Mouse (Mus musculus) forebrain, embryonic 14.5 days (tissue): ENCODE results near the gene Mbd6. TPM values are rescaled to one million over a fixed set of nuclear protein-coding genes. Genes with fewer than 3 reads are reported as not detected.

Experiments
- ATAC-seq: fragments of 200-750 bp; cut with Nextera tagmentation; 2 replicates; pipeline ENCODE4 v1.8.0; 2017; ENCODE audit warnings: mild to moderate bottlenecking, moderate library complexity
- DNase-seq: peaks from one replicate; pipeline ENCODE4 v3.0.0-alpha.2; 2015; ENCODE audit warnings: low spot score
- H3K27ac ChIP-seq: fragments of 300-500 bp; sonication (generic); 2 replicates; pipeline ENCODE4 v1.5.1; 2014; ENCODE audit warnings: low read depth, mild to moderate bottlenecking, control low read depth, low read length, moderate library complexity
- H3K27me3 ChIP-seq: fragments of 300-500 bp; sonication (generic); replicated peaks from 2 replicates; pipeline ENCODE4 v1.6.1; 2014; ENCODE audit warnings: low read length, control low read depth, mixed read lengths; ENCODE audit not compliant: control insufficient read depth, insufficient read depth
- H3K36me3 ChIP-seq: fragments of 300-500 bp; sonication (generic); 2 replicates; pipeline ENCODE4 v1.6.1; 2014; ENCODE audit warnings: low read length, control low read depth; ENCODE audit not compliant: control insufficient read depth, insufficient read depth
- H3K4me1 ChIP-seq: fragments of 300-500 bp; sonication (generic); 2 replicates; pipeline ENCODE4 v1.6.1; 2014; ENCODE audit warnings: antibody characterized with exemption, low read length, control low read depth; ENCODE audit not compliant: control insufficient read depth, insufficient read depth
- H3K4me2 ChIP-seq: fragments of 300-500 bp; sonication (generic); 2 replicates; pipeline ENCODE4 v1.6.1; 2014; ENCODE audit warnings: mild to moderate bottlenecking, control low read depth, low read length
- H3K4me3 ChIP-seq: fragments of 300-500 bp; sonication (generic); 2 replicates; pipeline ENCODE4 v1.5.1; 2014; ENCODE audit warnings: low read depth, low read length, control low read depth
- H3K9ac ChIP-seq: fragments of 300-500 bp; sonication (generic); 2 replicates; pipeline ENCODE4 v1.6.1; 2014; ENCODE audit warnings: mild to moderate bottlenecking, low read length, control low read depth, moderate library complexity
- H3K9me3 ChIP-seq: fragments of 300-500 bp; sonication (generic); replicated peaks from 2 replicates; pipeline ENCODE4 v1.6.1; 2016; ENCODE audit warnings: low read length, control low read depth, mixed read lengths; ENCODE audit not compliant: control insufficient read depth
- WGBS: fragments of 180-500 bp; shearing (Covaris S2); extraction: QIAGEN DNeasy Blood & Tissue Kit; methylation state at CpG from one replicate; pipeline ENCODE4 v1.1.7; 2014; 5-methylcytosine and 5-hydroxymethylcytosine counted together
- polyA plus RNA-seq: library from polyadenylated mRNA; unstranded; fragments of >200 nt; fragmentation: Nextera tagmentation; extraction: Ambion mirVana; gene quantifications from 2 replicates; pipeline ENCODE4 v1.2.1, GENCODE M21; 2014

Mbd6 gene
- 8.4 and 11.2 TPM in 2 replicates for polyA plus RNA-seq

DNA sequence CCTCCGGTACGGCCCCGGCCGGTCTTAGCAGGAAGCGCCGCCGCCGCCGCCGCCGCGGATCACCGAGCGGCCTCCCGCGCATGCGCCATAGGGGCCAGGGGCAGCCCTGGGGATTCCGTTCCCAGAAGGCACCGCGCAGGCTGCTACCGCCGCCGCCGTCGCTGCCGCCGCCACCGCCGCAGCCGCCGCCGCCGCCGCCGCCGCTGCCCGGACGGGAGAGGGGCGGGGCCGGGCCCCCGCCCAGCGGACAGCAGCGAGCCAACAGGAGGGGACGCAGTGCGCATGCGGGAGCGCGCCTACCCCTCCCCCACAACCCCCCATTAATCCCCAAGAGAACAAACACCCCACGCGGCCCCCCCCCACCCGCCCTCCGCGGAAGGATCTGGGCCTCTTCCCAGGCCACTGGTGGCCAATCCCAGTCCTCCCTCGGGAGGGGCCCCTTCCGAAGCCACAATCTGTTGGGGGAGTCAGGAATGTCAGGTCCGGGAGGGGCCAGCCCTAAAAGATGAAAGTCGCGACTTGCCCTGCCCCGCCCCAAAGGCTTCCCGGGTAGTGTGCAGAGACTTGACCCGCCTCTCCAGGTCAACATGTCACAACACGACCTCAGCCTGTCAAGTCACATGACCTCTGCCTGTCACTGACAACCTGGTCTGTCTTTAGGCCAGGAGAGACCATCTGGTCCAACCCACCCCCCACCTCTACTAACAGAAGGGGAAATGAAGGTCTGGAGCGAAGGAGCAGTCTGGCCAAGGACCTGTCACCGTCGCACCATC lies at the start of gene Mbd6:
TSS of gene Mbd6 (minus strand) at position 219 of the 773 bp plus-strand sequence.
- DNase-seq (peak; percentile 90), ATAC-seq (peak; percentile 44)
- Histone ChIP-seq H3K4me2 (peak within 1 kb of the TSS; percentile 78), H3K9me3 (no peaks in the 10 kb centered on the region), H3K4me1 (peaks cover 26% of the 10 kb centered on the region), H3K27me3 (no peaks in the 10 kb centered on the region), H3K9ac (peak within 1 kb of the TSS; percentile 75), H3K36me3 (peaks cover 48% of the 10 kb centered on the region), H3K27ac (peak within 1 kb of the TSS; percentile 97), H3K4me3 (peak within 1 kb of the TSS; percentile 52)
- WGBS, result under 1% methylated on average over 50 of the region's 65 CpGs

DNA sequence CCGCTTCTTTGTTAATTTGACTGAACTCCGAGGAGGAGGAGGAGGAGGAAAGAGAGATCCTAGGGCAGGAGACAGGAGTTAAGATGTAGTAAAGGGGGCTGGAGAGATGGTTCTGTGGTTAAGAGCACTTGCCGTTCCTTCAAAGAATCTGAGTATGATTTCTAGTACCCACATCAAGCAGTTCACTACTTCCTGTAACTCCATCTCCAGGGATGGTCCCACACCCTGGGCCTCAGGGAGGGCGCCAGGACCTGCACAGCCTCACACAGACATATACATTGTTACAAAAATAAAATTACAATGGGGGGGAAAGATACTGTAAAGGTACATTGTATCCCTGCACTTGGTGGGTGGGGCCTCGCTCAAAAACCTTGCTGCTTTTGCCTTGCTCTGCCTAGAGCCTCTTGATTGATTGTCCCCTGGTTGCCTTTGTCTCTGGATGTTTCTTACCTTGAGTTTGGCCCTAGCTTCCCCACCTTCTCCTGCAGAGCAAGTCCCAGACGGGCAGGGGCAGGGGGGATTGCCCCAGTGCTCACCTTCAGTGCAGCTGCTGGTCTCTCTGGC lies 48.8 kb upstream of the Mbd6 start:
- H3K9ac ChIP-seq, result no peak overlapping the region
- DNase-seq (no peak), ATAC-seq (no peak)
- no peaks in the 10 kb centered on the region for H3K9me3 ChIP-seq
- H3K36me3 ChIP-seq, result no peaks in the 10 kb centered on the region
- no peak overlapping the region for H3K27ac ChIP-seq
- peaks cover 23% of the 10 kb centered on the region for H3K4me1 ChIP-seq
- WGBS, result 82% methylated on average over 6 of the region's 6 CpGs
- peaks cover 23% of the 10 kb centered on the region; the same call in 1 of the 2 replicates for H3K27me3 ChIP-seq
- H3K4me3 ChIP-seq, result no peak overlapping the region
- H3K4me2 ChIP-seq, result no peak overlapping the region

DNA sequence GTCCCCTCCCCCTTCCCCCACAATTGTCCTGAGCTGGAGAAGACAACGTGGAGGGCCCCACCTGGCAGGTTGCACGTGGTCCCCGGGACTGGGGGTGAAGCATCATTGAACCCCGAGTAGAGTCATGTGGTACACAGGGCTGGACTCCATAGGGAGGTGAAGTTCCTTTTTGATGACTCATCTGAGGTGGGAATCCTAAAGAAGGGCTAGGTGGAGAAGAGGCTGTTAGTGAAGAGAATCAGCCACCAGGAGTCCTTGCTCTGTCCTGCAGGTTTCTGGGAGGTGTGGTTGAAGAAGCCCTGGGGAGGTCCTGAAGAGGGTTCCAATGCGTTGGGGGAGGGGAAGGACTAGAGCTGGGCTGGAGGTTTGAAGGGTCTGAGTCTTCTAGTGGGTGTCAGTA lies 48.1 kb upstream of the Mbd6 start:
- Histone ChIP-seq H3K27me3 (peaks cover 21% of the 10 kb centered on the region; the same call in 1 of the 2 replicates), H3K9ac (no peak overlapping the region), H3K4me2 (no peak overlapping the region), H3K36me3 (no peaks in the 10 kb centered on the region), H3K27ac (no peak overlapping the region), H3K4me3 (no peak overlapping the region), H3K9me3 (no peaks in the 10 kb centered on the region), H3K4me1 (peaks cover 21% of the 10 kb centered on the region)
- no peak for ATAC-seq
- WGBS, result 79% methylated on average over 5 of the region's 5 CpGs
- no peak for DNase-seq

DNA sequence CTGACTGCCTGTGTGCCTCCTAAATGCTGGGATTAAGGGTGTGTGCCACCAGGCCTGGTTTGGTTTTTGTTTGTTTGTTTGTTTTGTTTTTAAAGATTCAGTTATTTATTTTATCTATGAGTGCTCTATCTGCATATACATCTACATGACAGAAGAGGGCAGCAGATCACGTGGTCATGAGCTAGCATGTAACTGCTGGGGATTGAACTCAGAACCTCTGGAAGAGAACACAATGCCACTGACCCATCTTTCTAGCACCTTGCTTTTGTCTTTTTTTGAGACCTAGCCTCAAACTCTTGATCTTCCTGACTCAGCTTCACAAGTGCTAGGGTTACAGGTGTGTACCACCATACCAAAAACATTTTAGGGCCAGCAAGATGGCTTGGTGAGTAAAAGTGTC lies 46.5 kb upstream of the Mbd6 start:
- no peak for DNase-seq
- H3K36me3 ChIP-seq, result no peaks in the 10 kb centered on the region
- WGBS, result 43% methylated on average over 1 of the region's 1 CpGs
- ATAC-seq, result no peak
- H3K4me3 ChIP-seq, result no peak overlapping the region
- H3K4me1 ChIP-seq, result peaks cover 5% of the 10 kb centered on the region
- H3K4me2 ChIP-seq, result no peak overlapping the region
- no peak overlapping the region for H3K9ac ChIP-seq
- no peak overlapping the region for H3K27ac ChIP-seq
- H3K27me3 ChIP-seq, result peaks cover 13% of the 10 kb centered on the region; the same call in 1 of the 2 replicates
- H3K9me3 ChIP-seq, result no peaks in the 10 kb centered on the region

DNA sequence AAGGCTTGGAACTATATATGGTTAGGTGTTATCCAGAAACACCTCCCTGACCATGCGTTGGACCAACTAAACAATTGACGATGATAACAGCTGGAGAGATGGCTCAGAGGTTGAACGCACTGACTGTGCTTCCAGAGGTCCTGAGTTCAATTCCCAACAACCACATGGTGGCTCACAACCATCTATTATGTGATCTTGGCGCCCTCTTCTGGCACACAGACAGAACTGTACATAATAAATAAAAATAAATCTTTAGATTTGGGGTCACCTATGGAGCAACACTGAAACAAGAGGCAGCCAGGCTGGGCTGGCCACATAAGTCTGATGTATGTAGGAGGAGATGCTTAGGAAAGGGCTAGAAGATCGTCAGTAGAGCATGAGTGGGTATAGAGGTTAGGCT lies 44.3 kb upstream of the Mbd6 start:
- H3K36me3 ChIP-seq, result no peaks in the 10 kb centered on the region

DNA sequence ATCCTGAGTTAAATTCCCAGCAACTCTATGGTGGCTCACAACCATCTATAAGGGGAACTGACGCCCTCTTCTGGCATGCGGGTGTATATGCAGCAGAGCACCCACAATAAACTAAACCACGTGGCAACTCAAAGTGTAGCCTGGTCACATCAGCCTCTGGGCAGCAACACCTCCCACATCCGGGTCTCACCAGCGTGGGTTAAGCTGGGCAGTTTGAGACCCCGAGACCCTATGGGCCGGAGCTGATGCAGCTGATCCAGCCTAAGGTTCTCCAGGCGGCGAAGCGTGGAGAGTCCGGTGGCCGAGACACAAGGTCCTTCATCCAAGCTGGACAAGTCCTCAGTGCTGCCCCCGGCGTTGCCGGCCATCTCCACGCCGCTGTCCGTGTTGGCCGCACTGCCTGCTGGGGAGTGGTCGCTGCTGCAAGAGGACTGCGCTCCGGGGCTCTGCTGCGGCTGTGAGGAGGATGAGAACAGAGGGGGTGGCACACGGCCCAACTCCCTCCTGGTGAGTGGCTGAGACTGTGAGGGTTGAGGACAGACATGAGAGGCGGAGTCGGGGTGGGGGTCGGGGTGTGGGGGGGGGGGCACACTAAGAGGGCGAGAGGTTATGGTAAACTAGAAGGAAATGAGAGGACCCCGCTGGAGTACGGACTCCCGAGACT lies 43.5 kb upstream of the Mbd6 start:
- Histone ChIP-seq H3K4me2 (peak overlapping the region; percentile 37), H3K27ac (no peak overlapping the region), H3K9ac (0 out of 2 replicates have a peak overlapping the region, but pooled peaks have one; percentile 13), H3K36me3 (no peaks in the 10 kb centered on the region), H3K27me3 (peaks cover 26% of the 10 kb centered on the region), H3K9me3 (no peaks in the 10 kb centered on the region), H3K4me3 (0 out of 2 replicates have a peak overlapping the region, but pooled peaks have one; percentile 3), H3K4me1 (no peaks in the 10 kb centered on the region)
- ATAC-seq (peak; percentile 35; the same call in 1 of the 2 replicates), DNase-seq (peak; percentile 37)
- 30% methylated on average over 30 of the region's 31 CpGs for WGBS

More for the DNA sequence above, 44.3 kb upstream of the Mbd6 start:
- 78% methylated on average over 5 of the region's 5 CpGs for WGBS
- H3K27me3 ChIP-seq, result peaks cover 18% of the 10 kb centered on the region
- no peak overlapping the region for H3K9ac ChIP-seq
- no peak overlapping the region for H3K27ac ChIP-seq
- H3K4me3 ChIP-seq, result no peak overlapping the region
- H3K4me2 ChIP-seq, result no peak overlapping the region
- DNase-seq, result no peak
- ATAC-seq, result no peak
- H3K9me3 ChIP-seq, result no peaks in the 10 kb centered on the region
- no peaks in the 10 kb centered on the region for H3K4me1 ChIP-seq

DNA sequence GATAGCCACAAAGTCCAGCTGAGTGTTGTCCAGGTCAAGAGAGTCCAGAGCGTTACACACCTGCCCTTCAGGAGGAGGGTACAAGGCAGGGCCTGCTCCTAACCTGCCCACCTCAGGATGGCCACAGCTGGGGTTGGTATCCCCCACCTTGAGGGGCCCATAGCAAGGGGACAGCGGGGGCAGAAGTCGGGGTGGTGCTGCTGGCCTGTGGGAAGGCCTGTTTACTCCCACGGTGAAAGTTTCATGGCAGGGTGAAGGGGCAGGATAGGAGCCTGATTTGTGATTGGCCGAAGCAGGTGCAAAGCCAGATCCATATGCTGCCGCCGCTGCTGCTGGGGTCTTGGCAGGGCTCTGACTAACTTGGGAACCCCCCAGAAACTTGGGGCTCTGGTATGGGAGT lies 41.4 kb upstream of the Mbd6 start:
- Histone ChIP-seq H3K4me1 (peaks cover 7% of the 10 kb centered on the region; the same call in 1 of the 2 replicates), H3K9ac (no peak overlapping the region), H3K4me2 (no peak overlapping the region), H3K27me3 (peaks cover 46% of the 10 kb centered on the region), H3K9me3 (no peaks in the 10 kb centered on the region), H3K4me3 (no peak overlapping the region), H3K27ac (no peak overlapping the region), H3K36me3 (no peaks in the 10 kb centered on the region)
- ATAC-seq (no peak), DNase-seq (no peak)
- WGBS, result 83% methylated on average over 7 of the region's 7 CpGs

DNA sequence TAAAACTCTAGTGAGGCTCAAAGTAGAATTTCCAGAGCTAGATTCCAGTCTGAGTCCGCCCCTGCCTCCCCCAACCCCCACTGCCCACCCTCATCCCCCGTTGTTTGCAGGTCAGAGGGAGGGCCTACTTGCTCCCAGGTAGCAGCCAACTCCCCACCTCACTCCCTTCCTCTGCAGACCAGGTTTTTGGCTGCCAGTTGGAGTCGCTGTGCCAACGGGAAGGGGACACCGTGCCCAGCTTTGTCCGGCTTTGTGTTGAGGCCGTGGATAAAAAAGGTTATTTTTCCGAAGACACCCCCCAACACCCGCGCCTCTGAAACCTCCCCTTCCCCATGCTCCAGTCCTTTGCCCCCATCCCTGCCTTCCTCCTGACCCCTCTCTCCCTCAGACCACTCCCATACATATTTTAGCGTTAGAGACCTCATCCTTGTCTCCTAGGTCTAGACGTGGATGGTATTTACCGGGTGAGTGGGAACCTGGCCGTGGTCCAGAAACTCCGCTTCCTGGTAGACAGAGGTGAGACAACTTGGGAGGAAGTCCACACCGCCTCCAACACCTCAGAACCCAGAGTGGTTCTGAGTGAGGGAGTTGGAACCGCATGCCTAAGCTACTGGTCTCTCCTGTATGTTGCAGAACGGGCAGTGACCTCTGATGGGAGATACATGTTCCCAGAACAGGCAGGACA lies 38.8 kb upstream of the Mbd6 start:
- DNase-seq (no peak), ATAC-seq (no peak)
- Histone ChIP-seq H3K9ac (no peak overlapping the region), H3K27me3 (peaks cover 56% of the 10 kb centered on the region), H3K4me2 (no peak overlapping the region), H3K4me3 (no peak overlapping the region), H3K36me3 (no peaks in the 10 kb centered on the region), H3K27ac (no peak overlapping the region), H3K9me3 (no peaks in the 10 kb centered on the region), H3K4me1 (peaks cover 7% of the 10 kb centered on the region; the same call in 1 of the 2 replicates)
- 45% methylated on average over 18 of the region's 18 CpGs for WGBS
